Mouse (Mus musculus) lung, embryonic 15.5 days (tissue): Measurements from ENCODE around the gene Abca6. TPM values are rescaled to one million over a fixed set of nuclear protein-coding genes. Genes with fewer than 3 reads are reported as not detected.

Experiments
- ATAC-seq: fragments of 200-750 bp; cut with Nextera tagmentation; 2 replicates; pipeline ENCODE4 v1.8.0; 2017; ENCODE audit warnings: moderate number of reproducible peaks, borderline replicate concordance; ENCODE audit not compliant: low FRiP score, low TSS enrichment; ENCODE audit errors: extremely low read depth
- H3K27ac ChIP-seq: fragments of 300-500 bp; sonication (generic); 2 replicates; pipeline ENCODE4 v1.5.1; 2015; ENCODE audit warnings: moderate library complexity, mild to moderate bottlenecking, inconsistent platforms
- H3K27me3 ChIP-seq: fragments of 300-500 bp; sonication (generic); 2 replicates; pipeline ENCODE4 v1.6.1; 2015; ENCODE audit warnings: inconsistent platforms
- H3K36me3 ChIP-seq: fragments of 300-500 bp; sonication (generic); 2 replicates; pipeline ENCODE4 v1.6.1; 2015; ENCODE audit warnings: inconsistent platforms
- H3K4me1 ChIP-seq: fragments of 300-500 bp; sonication (generic); 2 replicates; pipeline ENCODE4 v1.6.1; 2015; ENCODE audit warnings: inconsistent platforms
- H3K4me2 ChIP-seq: fragments of 300-500 bp; sonication (generic); 2 replicates; pipeline ENCODE4 v1.6.1; 2015; ENCODE audit warnings: inconsistent platforms, mild to moderate bottlenecking, moderate library complexity
- H3K4me3 ChIP-seq: fragments of 300-500 bp; sonication (generic); 2 replicates; pipeline ENCODE4 v1.5.1; 2015; ENCODE audit warnings: mild to moderate bottlenecking, inconsistent platforms
- H3K9ac ChIP-seq: fragments of 300-500 bp; sonication (generic); 2 replicates; pipeline ENCODE4 v1.6.1; 2015; ENCODE audit warnings: inconsistent platforms
- H3K9me3 ChIP-seq: fragments of 300-500 bp; sonication (generic); 2 replicates; pipeline ENCODE4 v1.6.1; 2016; ENCODE audit warnings: inconsistent platforms
- WGBS: fragments of 180-500 bp; shearing (Covaris S2); methylation state at CpG from one replicate; pipeline ENCODE4 v1.1.7; 2015; 5-methylcytosine and 5-hydroxymethylcytosine counted together
- polyA plus RNA-seq: library from polyadenylated mRNA; unstranded; fragments of >200 nt; fragmentation: Nextera tagmentation; extraction: Ambion mirVana; gene quantifications from 2 replicates; pipeline ENCODE4 v1.2.1, GENCODE M21; 2015

The Abca6 gene
- polyA plus RNA-seq, 1 experiment from 2014 or later: 1.6 TPM

DNA sequence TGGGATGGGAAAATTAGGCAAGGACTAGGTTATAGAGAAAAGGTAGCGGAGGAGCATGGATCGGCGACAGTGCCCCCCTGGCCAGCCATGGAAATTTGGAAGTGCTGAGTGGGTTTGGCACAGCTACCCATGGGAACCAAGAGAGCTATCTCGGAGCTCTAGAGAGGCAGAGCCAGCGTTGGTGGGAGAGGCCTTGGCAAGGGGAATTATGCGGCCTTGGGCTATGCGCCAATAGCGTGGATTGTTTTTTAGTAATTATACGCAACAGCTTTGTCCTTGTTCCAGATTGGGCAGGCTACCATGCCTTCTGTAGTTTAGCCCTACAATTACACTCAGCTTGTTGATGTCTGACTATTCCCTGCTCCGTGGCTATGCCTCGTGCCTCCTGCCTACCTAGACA, 15.2 kb upstream of the Abca6 start:
- Histone ChIP-seq H3K4me3 (no peak overlapping the region), H3K9me3 (no peaks in the 10 kb centered on the region), H3K9ac (no peak overlapping the region), H3K4me1 (peaks cover 2% of the 10 kb centered on the region; the same call in 1 of the 2 replicates), H3K36me3 (no peaks in the 10 kb centered on the region), H3K27ac (no peak overlapping the region), H3K27me3 (no peaks in the 10 kb centered on the region), H3K4me2 (no peak overlapping the region)
- ATAC-seq: no peak
- WGBS: 78% methylated on average over 11 of the region's 11 CpGs

DNA sequence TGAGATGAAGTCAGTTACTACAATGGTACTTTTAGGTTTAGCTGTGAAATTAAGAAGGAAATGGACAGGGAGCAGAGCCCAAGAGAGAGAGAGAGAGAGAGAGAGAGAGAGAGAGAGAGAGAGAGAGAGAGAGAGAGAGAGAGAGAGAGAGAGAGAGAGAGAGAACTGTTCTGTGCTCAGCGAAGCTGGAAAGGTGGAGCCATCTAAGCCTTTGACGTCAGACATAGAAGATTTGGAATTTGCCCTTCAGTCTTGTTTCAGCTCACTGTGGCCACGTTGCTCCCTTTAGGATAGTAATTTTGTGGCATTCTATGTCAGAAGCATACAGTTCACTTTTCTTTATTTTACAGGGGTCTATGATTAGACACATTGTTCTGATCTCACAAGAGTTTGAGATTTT, 10.3 kb upstream of the Abca6 start:
- WGBS: 75% methylated on average over 3 of the region's 3 CpGs
- H3K27me3 ChIP-seq: no peaks in the 10 kb centered on the region
- no peak overlapping the region for H3K4me3 ChIP-seq
- no peak overlapping the region for H3K27ac ChIP-seq
- ATAC-seq: no peak
- no peak overlapping the region for H3K9ac ChIP-seq
- H3K9me3 ChIP-seq: no peaks in the 10 kb centered on the region
- no peaks in the 10 kb centered on the region for H3K4me1 ChIP-seq
- H3K4me2 ChIP-seq: no peak overlapping the region
- H3K36me3 ChIP-seq: no peaks in the 10 kb centered on the region

DNA sequence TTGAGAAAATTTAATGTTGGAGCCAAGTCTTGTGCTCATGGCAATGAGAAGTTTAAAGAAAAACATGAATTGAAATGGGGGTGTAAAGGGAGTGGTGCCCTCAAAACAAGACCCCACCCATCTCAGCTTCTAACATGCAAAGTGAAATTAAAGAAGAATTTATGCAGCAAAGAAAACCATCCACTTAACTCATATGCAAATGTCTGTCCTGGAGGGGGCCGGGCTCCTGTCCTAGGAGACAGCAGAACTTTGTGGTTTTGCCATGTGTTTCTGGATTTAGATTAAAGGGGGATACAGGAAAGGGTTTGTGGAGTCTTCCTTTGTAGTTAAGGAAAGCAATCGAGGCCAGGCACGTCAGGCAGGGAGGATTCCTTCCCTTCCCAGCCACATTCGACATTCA, 6.3 kb upstream of the Abca6 start:
- Histone ChIP-seq H3K27ac (no peak overlapping the region), H3K36me3 (no peaks in the 10 kb centered on the region), H3K4me1 (no peaks in the 10 kb centered on the region), H3K4me3 (no peak overlapping the region), H3K27me3 (no peaks in the 10 kb centered on the region), H3K9ac (no peak overlapping the region), H3K4me2 (no peak overlapping the region), H3K9me3 (no peaks in the 10 kb centered on the region)
- 69% methylated on average over 4 of the region's 4 CpGs for WGBS
- no peak for ATAC-seq

GRCm38 (mm10) chr11:110257061-110257460, 5.5 kb upstream of the Abca6 start:
- H3K4me3 ChIP-seq: no peak overlapping the region
- no peaks in the 10 kb centered on the region for H3K9me3 ChIP-seq
- no peak for ATAC-seq
- 96% methylated on average over 4 of the region's 4 CpGs for WGBS
- H3K4me2 ChIP-seq: no peak overlapping the region
- H3K27me3 ChIP-seq: no peaks in the 10 kb centered on the region
- H3K27ac ChIP-seq: no peak overlapping the region
- no peaks in the 10 kb centered on the region for H3K4me1 ChIP-seq
- no peaks in the 10 kb centered on the region for H3K36me3 ChIP-seq
- H3K9ac ChIP-seq: no peak overlapping the region

DNA sequence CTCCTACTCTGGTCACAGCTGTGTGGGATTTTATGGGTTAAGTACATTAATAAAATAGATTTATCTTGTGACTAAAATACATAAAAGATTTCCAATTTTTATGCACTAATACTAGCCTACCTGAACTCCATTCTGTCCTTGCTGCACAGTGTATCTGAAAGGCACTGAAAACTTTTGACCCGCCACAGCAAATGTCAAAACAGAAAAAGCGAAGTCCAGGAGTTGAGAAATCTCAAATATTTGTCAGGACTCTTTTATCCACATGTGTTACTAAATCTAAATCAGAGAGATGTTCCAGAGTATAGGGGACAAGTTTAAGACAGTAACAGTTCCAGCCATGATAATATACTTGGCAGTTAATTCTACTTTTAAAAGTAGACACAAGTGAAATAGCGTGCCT, 680 bp upstream of the Abca6 start:
- 35% methylated on average over 3 of the region's 3 CpGs for WGBS
- Histone ChIP-seq H3K4me1 (peaks cover 5% of the 10 kb centered on the region; the same call in 1 of the 2 replicates), H3K27ac (no peak overlapping the region), H3K4me2 (no peak overlapping the region), H3K9ac (no peak overlapping the region), H3K4me3 (no peak overlapping the region), H3K9me3 (no peaks in the 10 kb centered on the region), H3K27me3 (no peaks in the 10 kb centered on the region), H3K36me3 (no peaks in the 10 kb centered on the region)
- no peak for ATAC-seq

DNA sequence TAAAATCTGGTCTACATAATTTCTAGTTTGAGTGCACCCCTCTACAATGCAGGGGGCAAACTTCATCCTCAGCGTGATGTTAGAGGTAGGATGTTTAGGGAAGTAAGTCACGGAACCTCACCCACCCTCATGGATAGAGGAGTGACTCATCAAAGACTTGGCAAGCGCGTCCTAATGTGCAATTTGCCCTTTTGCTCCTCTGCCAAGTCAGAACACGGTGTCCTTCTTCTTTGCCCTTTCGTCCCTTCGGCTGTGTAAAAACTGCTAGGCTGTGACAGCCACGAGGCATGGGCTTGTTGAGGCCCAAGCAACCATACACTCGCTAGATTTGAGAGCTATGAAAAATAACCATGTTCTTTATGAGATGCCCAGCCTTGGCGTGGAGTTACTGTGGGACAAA, 6.8 kb downstream of the Abca6 start:
- Histone ChIP-seq H3K27me3 (no peaks in the 10 kb centered on the region), H3K27ac (no peak overlapping the region), H3K36me3 (no peaks in the 10 kb centered on the region), H3K9me3 (no peaks in the 10 kb centered on the region), H3K4me2 (no peak overlapping the region), H3K9ac (no peak overlapping the region), H3K4me1 (no peaks in the 10 kb centered on the region), H3K4me3 (no peak overlapping the region)
- WGBS: 78% methylated on average over 10 of the region's 10 CpGs
- no peak for ATAC-seq

DNA sequence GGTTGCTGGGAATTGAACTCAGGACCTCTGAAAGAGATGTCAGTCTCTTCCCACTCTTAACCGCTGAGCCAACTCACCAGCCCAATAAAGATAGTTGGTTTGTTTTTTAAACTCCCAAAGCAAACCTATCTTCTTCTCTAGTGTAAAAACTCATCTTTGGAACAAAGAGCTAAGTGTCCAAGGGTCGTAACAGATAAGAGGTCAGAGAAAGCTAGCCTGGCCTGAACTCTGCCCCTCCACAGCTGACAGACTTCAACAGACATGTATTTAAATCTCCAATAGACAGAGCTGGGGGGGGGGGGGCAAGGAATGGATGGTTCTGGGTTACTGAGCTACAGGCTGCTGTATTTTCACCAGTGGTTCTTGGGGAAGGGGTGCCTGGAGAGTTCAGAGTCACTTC, 14.1 kb downstream of the Abca6 start:
- Histone ChIP-seq H3K36me3 (no peaks in the 10 kb centered on the region), H3K9ac (no peak overlapping the region), H3K27me3 (no peaks in the 10 kb centered on the region), H3K9me3 (no peaks in the 10 kb centered on the region), H3K27ac (no peak overlapping the region), H3K4me1 (no peaks in the 10 kb centered on the region), H3K4me3 (no peak overlapping the region), H3K4me2 (no peak overlapping the region)
- no peak for ATAC-seq
- 84% methylated on average over 2 of the region's 2 CpGs for WGBS

DNA sequence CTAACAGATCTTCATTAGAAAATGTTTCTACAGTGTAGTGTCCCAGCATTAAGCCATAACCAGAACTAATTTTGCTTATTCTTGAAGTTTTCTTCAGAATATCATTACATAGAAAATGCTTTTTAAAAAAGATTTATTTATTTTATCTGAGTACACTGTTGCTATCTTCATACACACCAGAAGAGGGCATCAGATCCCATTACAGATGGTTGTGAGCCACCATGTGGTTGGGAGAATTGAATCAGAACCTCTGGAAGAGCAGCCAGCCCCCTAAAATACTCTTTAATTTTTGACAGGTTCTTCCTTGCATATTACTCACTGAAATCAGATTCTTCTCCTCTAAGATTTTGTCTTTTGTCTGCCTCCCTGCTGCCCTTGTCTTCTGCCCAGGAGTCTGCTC, 18.6 kb downstream of the Abca6 start:
- Histone ChIP-seq H3K9ac (no peak overlapping the region), H3K27me3 (no peaks in the 10 kb centered on the region), H3K4me2 (no peak overlapping the region), H3K4me1 (no peaks in the 10 kb centered on the region), H3K4me3 (no peak overlapping the region), H3K27ac (no peak overlapping the region), H3K9me3 (no peaks in the 10 kb centered on the region), H3K36me3 (no peaks in the 10 kb centered on the region)
- ATAC-seq: no peak

DNA sequence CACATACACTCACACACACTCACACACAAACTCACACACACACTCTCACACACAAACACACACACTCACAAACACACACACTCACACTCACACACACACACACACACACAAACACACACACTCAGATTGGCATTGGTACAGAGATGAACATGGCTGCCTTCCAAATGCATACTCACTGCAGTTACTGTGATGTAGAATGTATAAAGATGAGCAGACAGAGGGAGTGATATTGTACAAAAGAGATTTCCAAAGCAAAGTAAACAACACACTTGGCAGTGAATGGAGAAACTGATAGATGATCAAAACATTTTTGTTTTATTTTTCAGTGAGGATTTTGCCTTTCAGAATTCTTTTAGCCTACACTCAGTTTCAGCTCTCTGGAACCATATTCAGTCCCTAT, 34.5 kb downstream of the Abca6 start:
- no peak; the same call in 1 of the 2 replicates for ATAC-seq
- H3K36me3 ChIP-seq: no peaks in the 10 kb centered on the region

DNA sequence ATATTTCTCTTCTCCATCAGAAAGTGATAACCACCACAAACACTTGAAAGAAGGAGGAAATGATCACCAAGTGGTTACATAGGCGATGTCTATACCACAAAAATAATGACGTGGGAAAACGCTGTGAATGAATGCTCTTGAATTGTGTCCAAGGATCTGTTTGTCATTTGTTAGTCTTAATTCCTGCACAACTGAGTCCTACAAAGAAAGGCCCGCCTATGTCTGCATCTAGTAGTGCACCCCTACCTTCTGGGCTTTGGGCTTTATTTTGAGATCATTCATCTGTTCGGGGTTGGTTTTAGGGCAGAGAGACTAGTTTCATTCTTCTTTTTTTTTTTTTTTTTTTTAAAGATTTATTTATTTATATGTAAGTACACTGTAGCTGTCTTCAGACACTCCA, 47.6 kb downstream of the Abca6 start:
- Histone ChIP-seq H3K9me3 (no peaks in the 10 kb centered on the region), H3K4me3 (no peak overlapping the region), H3K4me1 (no peaks in the 10 kb centered on the region), H3K36me3 (no peaks in the 10 kb centered on the region), H3K4me2 (no peak overlapping the region), H3K27ac (no peak overlapping the region), H3K27me3 (no peaks in the 10 kb centered on the region), H3K9ac (no peak overlapping the region)
- ATAC-seq: peak; percentile 72; the same call in 1 of the 2 replicates
- WGBS: 46% methylated on average over 5 of the region's 5 CpGs

More for the DNA sequence above, 34.5 kb downstream of the Abca6 start:
- Histone ChIP-seq H3K4me2 (no peak overlapping the region), H3K27ac (0 out of 2 replicates have a peak overlapping the region, but pooled peaks have one; percentile 24), H3K9ac (no peak overlapping the region), H3K4me1 (no peaks in the 10 kb centered on the region), H3K9me3 (no peaks in the 10 kb centered on the region), H3K4me3 (no peak overlapping the region), H3K27me3 (no peaks in the 10 kb centered on the region)

DNA sequence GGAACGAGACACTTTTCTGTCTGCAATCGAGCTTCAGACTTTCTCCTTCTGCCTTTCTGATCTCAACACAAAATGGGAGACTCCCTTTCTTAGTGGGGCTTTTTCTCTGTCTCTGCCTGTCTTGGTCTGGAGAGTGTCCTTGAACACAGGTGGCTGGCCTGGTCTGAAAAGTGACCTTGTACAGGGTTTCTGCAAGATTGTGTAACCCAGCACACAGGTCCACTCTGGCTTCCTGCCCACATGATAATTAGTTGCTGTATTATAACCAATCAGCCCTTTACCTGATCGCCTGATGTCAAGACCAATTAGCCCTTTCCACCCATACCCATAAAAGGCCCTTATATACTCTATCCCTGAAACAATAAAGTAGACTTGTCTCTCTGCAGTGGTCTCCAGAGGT, 52.7 kb downstream of the Abca6 start:
- Histone ChIP-seq H3K4me1 (0 out of 2 replicates have a peak, but pooled peaks cover 4% of the 10 kb centered on the region), H3K27ac (no peak overlapping the region), H3K9me3 (no peaks in the 10 kb centered on the region), H3K9ac (no peak overlapping the region), H3K36me3 (no peaks in the 10 kb centered on the region), H3K4me3 (no peak overlapping the region), H3K27me3 (no peaks in the 10 kb centered on the region), H3K4me2 (no peak overlapping the region)
- 82% methylated on average over 3 of the region's 3 CpGs for WGBS
- ATAC-seq: no peak

DNA sequence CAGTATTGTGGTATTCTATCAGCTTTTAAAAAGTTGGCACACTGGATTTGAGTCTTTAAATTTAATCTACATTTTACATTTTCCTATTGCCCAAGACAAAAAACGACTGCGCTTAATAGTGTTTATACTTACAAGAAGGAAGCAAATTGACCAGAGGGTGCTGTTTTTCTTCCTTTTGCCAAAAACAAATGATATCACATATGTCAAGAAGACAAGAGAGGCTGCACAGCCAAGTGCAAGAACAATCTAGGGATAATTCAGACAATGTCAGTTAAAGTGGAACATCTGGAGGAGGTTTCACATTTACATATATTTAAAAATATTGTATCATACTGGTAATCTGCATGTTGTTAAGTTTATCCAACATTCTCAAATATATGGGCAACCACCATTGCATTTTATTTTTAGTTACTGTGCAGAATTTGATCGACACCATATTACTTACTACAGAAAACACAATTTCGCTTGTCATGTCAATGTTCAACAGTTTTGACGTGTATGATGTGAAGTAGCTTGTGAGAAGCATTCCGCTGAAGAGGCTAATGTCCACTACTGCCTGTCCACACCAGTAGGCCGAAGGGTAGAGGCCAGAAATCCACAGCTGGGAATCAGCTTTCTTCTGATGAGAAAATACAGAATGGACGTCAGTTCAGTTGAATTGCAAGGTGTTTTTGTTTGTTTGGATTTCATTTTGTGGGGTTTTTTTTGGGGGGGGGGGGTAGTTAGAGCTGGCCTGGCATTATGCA, 54.8 kb downstream of the Abca6 start:
- WGBS: 49% methylated on average over 8 of the region's 8 CpGs

More for the DNA sequence above, 54.8 kb downstream of the Abca6 start:
- Histone ChIP-seq H3K4me3 (no peak overlapping the region), H3K27me3 (no peaks in the 10 kb centered on the region), H3K27ac (peak overlapping the region; percentile 41), H3K9me3 (no peaks in the 10 kb centered on the region), H3K9ac (no peak overlapping the region), H3K36me3 (no peaks in the 10 kb centered on the region), H3K4me2 (no peak overlapping the region), H3K4me1 (0 out of 2 replicates have a peak, but pooled peaks cover 4% of the 10 kb centered on the region)
- ATAC-seq: peak; percentile 90; the same call in 1 of the 2 replicates
